Mouse (Mus musculus) regulatory T cell (primary cell): ENCODE results near the gene Fbxw7.

ENCODE experiments used
- in situ Hi-C: fragments of 300-600 bp; cut with MboI, MseI; formaldehyde crosslinking; loops from one replicate; pipeline ENCODE4 v1.15.1; 2025; ENCODE audit warnings: high pct_unique_total_duplicates

Gene Fbxw7

GRCm38 (mm10) chr3:84883817-84884483 lies 68.9 kb downstream of the Fbxw7 start:
- in situ Hi-C loops = no loop called here

DNA sequence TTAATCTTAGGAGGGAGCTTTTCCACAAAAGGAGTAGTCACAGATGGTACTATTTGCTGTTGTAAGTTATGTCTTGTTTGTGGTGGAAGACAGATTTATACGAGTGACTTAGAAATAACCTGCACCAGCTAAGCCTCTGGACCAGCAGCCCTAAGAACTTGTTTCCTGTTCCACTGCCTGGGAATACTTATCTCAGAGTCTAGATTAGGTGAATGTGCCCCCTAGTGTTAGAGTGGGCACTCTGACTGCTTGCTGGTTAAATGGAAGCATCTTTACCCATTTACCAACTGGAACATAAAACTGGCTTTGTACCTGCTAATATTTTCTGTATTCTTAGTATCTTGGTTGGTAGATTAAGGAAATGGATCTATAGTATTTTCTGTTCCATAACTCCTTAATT lies 74.6 kb downstream of the Fbxw7 start:
- in situ Hi-C loops = no loop called here

DNA sequence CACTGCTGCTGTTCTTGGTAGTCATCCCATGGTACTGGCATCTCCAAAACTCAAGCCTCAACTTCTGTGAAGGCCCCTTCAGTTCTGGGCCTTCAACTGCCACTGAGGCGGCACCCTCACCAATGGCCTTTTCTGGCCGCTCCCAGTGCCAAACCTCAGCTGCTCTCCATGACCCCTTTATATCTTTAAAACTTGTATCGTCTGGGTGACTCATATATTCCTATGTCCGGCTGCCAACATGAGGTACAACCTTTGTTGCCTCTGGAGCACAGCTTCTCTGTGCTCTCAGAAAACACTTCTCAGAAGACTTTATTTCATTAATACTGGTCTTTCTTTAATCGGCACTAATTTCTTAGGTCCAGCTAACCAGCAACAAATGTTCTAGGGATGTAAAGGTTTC lies 75.9 kb downstream of the Fbxw7 start:
- in situ Hi-C loops = no loop called here

- in situ Hi-C loops = no loop called here
Observed at GRCm38 (mm10) chr3:84897952-84898351, 82.9 kb downstream of the Fbxw7 start.

DNA sequence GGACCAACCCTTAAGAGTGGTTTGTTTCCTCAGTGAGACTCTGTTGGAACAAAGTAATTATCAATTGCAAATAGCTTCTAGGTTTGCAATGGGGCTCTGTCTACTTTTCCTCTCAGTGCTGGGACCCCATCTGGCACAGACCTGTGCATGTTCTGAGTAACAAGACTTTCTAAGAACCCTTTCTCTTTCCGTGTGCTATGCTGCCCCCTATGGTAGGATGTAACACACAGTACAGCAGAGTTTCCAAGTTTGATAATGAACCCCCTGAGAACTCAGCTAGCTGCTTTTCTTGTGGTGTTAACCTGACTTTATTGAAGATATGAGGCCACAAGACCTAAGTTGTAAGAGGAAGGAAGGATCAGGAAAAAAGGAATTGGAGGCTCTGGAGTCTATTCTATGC lies 91.5 kb downstream of the Fbxw7 start:
- in situ Hi-C loops = no loop called here

DNA sequence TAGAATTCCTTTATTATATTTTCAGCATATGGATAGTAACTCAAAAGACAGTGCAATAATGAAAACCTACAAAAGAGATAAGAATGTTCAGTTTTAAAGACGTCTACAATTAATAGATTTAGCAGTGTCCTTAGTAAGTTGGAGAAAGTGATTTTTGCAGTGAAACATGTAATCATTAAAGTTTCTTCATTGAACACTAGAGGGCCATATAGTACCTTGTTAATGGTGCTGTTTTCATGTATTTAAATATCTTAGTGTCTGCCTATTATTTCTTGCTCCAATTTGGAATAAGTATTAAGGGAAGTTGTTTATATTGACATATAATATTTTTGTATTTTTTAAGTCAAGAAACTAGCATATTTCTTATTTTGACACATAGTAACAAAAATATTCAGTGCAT lies 99.2 kb downstream of the Fbxw7 start:
- in situ Hi-C loops = no loop called here

- in situ Hi-C loops = no loop called here
Observed at GRCm38 (mm10) chr3:84917903-84918679, 103.0 kb downstream of the Fbxw7 start.

GRCm38 (mm10) chr3:84921704-84922420 lies 106.8 kb downstream of the Fbxw7 start:
- in situ Hi-C loops = no loop called here

GRCm38 (mm10) chr3:84923256-84923655 lies 108.2 kb downstream of the Fbxw7 start:
- in situ Hi-C loops = no loop called here

GRCm38 (mm10) chr3:84923670-84924069 lies 108.6 kb downstream of the Fbxw7 start:
- in situ Hi-C loops = no loop called here

- in situ Hi-C loops = no loop called here
Observed at GRCm38 (mm10) chr3:84925229-84925628, 110.2 kb downstream of the Fbxw7 start.

DNA sequence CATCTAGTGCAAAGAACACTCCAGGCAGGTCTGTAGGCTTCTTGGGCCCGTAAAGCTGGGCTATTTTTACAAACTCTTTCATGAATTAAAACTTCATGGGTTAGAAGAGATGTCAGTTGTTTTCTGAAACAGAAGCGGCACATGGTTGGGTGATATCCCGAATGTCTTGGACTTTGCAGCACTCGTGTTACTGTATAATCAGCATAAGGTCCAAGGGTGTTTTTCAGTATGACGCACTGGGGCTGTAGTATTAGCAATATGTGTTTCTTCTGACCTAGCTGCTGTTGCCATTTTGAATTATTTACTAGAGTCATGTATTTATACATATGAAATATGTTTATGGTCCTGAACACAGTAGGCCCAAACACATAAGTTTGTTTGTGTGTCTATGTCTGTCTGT lies 111.1 kb downstream of the Fbxw7 start:
- in situ Hi-C loops = no loop called here

DNA sequence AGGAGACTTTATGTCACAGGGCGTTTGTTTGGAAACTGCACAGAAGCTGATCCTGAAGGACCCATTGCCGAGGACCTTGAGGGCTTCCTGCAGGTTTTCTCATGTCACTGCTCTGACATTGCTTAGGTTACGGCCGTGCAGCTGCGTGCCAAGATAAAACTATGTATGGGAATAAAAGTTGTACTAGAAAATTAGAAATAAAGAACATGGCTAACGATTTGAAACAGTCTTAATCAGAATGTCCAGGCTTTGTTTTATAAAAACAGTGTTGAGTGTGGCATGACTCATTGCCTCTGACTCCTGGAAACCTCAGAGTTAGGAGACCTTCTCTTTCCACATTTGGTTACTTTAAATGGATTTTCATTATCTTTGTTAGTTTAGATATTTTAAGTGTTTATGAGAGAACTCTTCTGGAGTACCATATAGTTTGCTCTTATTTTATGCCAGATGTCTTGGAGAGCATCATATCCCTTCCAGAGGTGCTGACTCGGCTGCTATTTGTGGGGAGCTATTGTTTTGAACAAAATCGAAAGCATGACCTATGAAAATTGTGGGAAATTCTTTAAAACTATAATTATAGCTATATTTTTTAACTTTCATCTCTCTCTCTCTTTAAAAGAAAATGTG lies 112.2 kb downstream of the Fbxw7 start:
- in situ Hi-C loops = no loop called here

- in situ Hi-C loops = no loop called here
Observed at GRCm38 (mm10) chr3:84927901-84928300, 112.8 kb downstream of the Fbxw7 start.

GRCm38 (mm10) chr3:84929171-84929570 lies 114.1 kb downstream of the Fbxw7 start:
- in situ Hi-C loops = no loop called here

- in situ Hi-C loops = no loop called here
Observed at GRCm38 (mm10) chr3:84930683-84931082, 115.6 kb downstream of the Fbxw7 start.

- in situ Hi-C loops = no loop called here
Observed at GRCm38 (mm10) chr3:84935729-84936128, 120.7 kb downstream of the Fbxw7 start.

GRCm38 (mm10) chr3:84936252-84936651 lies 121.2 kb downstream of the Fbxw7 start:
- in situ Hi-C loops = no loop called here

- in situ Hi-C loops = no loop called here
Observed at GRCm38 (mm10) chr3:84936956-84937355, 121.9 kb downstream of the Fbxw7 start.

DNA sequence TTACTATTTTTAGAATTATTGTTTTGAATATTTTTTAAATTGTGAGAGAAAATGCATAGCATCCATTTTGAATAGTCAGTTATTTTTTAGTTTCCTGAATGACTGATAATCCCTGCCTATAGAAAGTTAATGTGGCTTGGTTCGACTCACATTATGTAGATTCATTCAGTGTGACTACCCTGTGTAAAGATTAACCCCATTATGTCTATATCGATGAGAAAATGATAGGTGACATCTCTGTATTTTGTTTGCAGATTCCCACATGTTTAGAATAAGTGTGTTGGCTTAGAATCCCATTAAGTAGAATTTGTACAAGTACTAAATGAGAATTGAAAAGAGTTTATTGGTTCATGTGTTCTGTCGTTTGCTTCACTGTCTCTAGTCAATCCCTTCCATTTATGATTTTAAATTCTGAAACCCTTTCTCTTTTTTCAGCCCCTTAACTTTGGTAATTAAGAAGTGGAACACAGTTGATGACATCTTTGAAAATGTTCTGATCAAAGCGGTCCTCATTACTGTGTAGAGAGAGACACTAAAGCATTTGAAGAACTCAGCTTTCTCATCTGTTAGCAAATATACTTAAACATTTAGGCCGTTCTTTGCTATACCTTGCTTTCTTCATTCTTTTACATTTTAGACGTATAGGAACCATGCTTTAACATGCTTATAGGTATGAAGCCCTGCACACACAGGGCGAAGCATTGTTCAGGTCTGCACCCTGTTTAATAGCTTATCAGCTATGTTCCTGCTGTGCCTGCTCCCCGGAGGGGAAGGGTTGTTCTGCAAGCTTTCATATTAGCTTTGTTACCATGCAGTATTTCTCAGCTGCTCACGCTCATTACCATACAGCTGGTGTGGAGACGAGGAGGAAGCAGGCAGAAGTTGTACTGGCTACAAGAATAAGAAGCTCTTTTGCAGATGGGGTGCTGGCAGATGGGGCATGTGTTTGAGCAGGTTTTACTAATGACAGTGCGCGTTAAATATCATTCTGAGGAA lies 122.6 kb downstream of the Fbxw7 start:
- in situ Hi-C loops = no loop called here

GRCm38 (mm10) chr3:84944933-84945332 lies 129.9 kb downstream of the Fbxw7 start:
- in situ Hi-C loops = no loop called here
